Mouse (Mus musculus) thymus, postnatal 0 days (tissue): ENCODE measurements around the gene Nr5a2. TPM values are rescaled to one million over a fixed set of nuclear protein-coding genes. Genes with fewer than 3 reads are reported as not detected.

Experiments
- DNase-seq: peaks from one replicate; pipeline ENCODE4 v3.0.0-alpha.2; 2015; ENCODE audit warnings: low spot score
- polyA plus RNA-seq: library from polyadenylated mRNA; unstranded; fragments of >200 nt; fragmentation: Nextera tagmentation; extraction: Ambion mirVana; gene quantifications from 2 replicates; pipeline ENCODE4 v1.2.1, GENCODE M21; 2015

Gene Nr5a2
- polyA plus RNA-seq: 0.04 TPM in 2 replicates

GRCm38 (mm10) chr1:136960428-136961012 lies at the start of gene Nr5a2:
Nr5a2 (minus strand) TSS chr1:136960448.
- DNase-seq: no peak

- DNase-seq: no peak
These were observed 48.5 kb upstream of the Nr5a2 start for GRCm38 (mm10) chr1:137008726-137009239.

- DNase-seq: no peak
These were observed 43.6 kb upstream of the Nr5a2 start for GRCm38 (mm10) chr1:137003816-137004215.

- DNase-seq: no peak
These were observed 42.9 kb upstream of the Nr5a2 start for GRCm38 (mm10) chr1:137003144-137003543.

GRCm38 (mm10) chr1:136991762-136992352 lies 31.6 kb upstream of the Nr5a2 start:
- no peak for DNase-seq

GRCm38 (mm10) chr1:136980253-136980893 lies 20.1 kb upstream of the Nr5a2 start:
- DNase-seq: no peak

- no peak for DNase-seq
These were observed 17.6 kb upstream of the Nr5a2 start for GRCm38 (mm10) chr1:136977867-136978266.

GRCm38 (mm10) chr1:136974040-136974439 lies 13.8 kb upstream of the Nr5a2 start:
- no peak for DNase-seq

- DNase-seq: no peak
These were observed 12.8 kb upstream of the Nr5a2 start for GRCm38 (mm10) chr1:136973016-136973415.

GRCm38 (mm10) chr1:136970995-136971394 lies 10.7 kb upstream of the Nr5a2 start:
- DNase-seq: no peak

GRCm38 (mm10) chr1:136966728-136967386 lies 6.6 kb upstream of the Nr5a2 start:
- no peak for DNase-seq

- DNase-seq: no peak
These were observed 757 bp downstream of the Nr5a2 start for GRCm38 (mm10) chr1:136959491-136959890.

GRCm38 (mm10) chr1:136958666-136959065 lies 1.6 kb downstream of the Nr5a2 start:
- no peak for DNase-seq

GRCm38 (mm10) chr1:136958185-136958584 lies 2.1 kb downstream of the Nr5a2 start:
- DNase-seq: no peak

GRCm38 (mm10) chr1:136957696-136958095 lies 2.6 kb downstream of the Nr5a2 start:
- no peak for DNase-seq

GRCm38 (mm10) chr1:136954108-136954494 lies 6.1 kb downstream of the Nr5a2 start:
- no peak for DNase-seq

- DNase-seq: no peak
These were observed 6.7 kb downstream of the Nr5a2 start for GRCm38 (mm10) chr1:136953444-136954107.

GRCm38 (mm10) chr1:136952609-136953311 lies 7.5 kb downstream of the Nr5a2 start:
- DNase-seq: no peak

GRCm38 (mm10) chr1:136951946-136952531 lies 8.2 kb downstream of the Nr5a2 start:
- DNase-seq: no peak

- DNase-seq: no peak
These were observed 9.0 kb downstream of the Nr5a2 start for GRCm38 (mm10) chr1:136951155-136951650.
